Mouse (Mus musculus) erythroid progenitor cell, adult 5-6 weeks (primary cell): Measurements from ENCODE around the gene Stat4. TPM values are rescaled to one million over a fixed set of nuclear protein-coding genes. Genes with fewer than 3 reads are reported as not detected.

ENCODE experiments used
- ATAC-seq: replicated peaks from 2 replicates; pipeline ENCODE4 v1.8.0; 2016; ENCODE audit warnings: moderate number of reproducible peaks, mild to moderate bottlenecking, moderate TSS enrichment, inconsistent platforms; ENCODE audit not compliant: poor library complexity, low FRiP score, severe bottlenecking
- total RNA-seq, 2 experiments: library from RNA; stranded (forward) in 1 of 2; stranded (reverse) in 1 of 2; fragments of 150-400 nt in 1 of 2; fragments of 186-747, 209-891 nt in 1 of 2; gene quantifications; 2 replicates each; pipeline versions ENCODE4 v1.2.3 to v1.2.4; 2015 to 2017; ENCODE audit warnings: low replicate concordance in 2 of 2

The Stat4 gene
- total RNA-seq, 2 experiments from 2014 or later = 0.84 to 2.7 TPM

DNA sequence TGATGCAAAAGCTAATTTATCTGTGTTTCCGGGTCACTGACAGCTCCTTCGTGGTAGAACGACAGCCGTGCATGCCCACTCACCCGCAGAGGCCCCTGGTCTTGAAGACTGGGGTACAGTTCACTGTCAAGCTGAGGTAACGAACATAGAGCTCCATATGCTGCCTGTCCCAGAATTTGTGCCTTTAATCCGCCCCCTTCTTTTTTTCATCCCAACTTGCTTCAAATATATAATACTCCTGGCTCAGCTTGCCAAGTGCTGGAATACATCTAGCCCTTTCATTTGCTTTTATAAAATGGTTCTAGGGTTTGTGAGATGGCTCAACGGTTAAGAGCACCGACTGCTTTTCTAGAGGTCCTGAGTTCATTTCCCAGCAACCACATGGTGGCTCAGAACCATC is 153.6 kb downstream of the Stat4 start:
- no peak for ATAC-seq

DNA sequence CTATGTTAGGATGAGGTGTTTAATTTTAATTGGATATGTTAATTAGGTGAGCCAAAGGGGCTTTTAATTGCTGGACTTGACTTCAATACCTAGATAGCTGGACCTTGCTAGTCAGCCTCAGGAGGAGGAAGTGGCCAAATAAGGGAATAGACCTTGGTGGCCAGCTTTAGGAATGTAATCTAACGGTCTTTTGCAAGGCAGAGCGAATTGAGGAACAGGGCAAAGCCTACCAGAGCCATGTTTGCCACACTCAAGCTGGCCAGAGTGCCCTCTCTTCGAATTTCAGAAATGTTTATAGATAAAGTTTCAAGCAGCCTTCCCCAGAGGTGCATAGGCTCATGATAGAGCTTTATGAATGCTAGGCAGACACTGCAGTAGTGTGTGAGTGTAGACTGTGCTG is 154.5 kb downstream of the Stat4 start:
- ATAC-seq = no peak

DNA sequence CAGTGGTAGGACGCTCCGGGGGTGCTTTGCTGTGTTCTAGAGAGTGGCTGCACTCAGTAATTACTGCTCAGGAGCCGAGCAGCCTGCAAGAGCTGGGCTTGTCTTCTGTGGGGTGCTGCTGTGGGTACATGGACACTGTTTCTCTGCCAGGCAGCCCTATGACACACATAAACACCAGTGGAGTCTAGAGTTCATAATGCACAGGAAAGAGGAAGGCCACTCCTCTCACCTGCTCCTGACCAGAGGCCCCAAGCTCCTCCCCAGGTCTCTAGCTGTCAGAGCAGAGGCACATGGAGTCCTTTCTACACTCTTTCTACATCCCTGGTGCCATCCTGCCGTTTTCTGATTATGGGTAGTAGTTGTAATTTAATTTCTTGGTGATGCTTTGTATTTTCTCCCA is 155.2 kb downstream of the Stat4 start:
- no peak for ATAC-seq

DNA sequence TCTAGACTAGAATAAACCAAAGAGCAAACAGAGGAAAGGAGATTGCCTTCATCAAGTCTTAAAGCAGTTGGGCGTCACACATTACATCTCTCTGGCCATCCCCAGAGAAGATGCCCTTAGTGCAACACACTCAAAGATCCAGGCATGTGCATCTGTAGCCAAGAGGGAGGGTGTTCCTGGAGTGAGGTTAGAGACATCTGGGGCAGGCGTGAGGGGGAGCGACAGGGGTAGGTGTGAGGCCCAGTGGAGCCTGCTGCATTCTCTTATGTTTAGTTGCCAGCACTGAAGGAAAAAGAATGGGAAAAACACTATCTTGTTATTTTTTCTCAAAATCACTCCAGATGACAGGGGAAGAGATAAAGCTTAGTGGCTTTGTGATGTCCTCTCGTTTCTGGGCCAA is 156.2 kb downstream of the Stat4 start:
- ATAC-seq = no peak

DNA sequence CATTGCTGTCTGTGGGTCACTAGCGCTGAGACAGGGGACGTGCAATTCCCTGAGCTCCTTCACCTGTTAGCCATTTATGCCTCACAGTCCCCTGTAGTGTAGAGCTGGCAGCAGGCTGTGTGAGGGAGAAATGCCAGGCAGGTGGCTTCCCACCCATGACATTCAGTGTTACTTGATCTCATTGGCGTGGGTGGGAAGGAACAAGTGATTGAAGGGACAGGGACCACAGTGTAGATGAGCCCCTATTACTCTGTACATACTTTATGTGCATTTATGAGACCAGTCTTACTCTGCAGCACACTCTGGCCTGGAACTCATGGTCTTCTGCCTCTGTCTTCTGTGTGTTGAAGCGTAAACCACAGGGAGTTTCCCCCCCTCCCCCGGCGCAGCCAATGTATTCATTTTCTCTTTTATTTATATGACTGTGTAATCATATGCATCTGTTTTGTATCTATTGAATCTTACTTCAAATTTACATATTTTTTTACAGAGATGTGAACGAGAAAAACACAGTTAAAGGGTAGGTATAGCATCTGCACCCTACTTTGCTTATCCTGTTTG is 156.7 kb downstream of the Stat4 start:
- no peak for ATAC-seq

DNA sequence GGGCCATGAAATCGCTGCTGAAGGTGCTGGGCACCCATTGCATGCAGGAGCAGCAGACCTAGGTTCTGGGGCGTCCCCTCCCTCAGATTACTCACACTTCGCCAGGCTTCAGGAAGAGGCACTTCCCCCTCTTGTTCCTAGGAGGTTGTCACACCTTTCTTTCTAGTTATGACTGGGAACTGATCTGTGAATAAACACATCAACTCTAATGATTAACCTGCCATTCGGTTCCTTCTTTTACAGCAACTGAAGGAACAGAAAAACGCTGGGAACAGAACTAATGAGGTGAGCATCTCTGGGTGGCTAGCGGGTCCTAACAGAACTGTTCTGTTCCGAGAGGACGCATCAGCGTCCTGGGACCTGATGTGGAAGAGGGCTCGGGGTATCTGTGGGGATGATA is 158.0 kb downstream of the Stat4 start:
- no peak for ATAC-seq

DNA sequence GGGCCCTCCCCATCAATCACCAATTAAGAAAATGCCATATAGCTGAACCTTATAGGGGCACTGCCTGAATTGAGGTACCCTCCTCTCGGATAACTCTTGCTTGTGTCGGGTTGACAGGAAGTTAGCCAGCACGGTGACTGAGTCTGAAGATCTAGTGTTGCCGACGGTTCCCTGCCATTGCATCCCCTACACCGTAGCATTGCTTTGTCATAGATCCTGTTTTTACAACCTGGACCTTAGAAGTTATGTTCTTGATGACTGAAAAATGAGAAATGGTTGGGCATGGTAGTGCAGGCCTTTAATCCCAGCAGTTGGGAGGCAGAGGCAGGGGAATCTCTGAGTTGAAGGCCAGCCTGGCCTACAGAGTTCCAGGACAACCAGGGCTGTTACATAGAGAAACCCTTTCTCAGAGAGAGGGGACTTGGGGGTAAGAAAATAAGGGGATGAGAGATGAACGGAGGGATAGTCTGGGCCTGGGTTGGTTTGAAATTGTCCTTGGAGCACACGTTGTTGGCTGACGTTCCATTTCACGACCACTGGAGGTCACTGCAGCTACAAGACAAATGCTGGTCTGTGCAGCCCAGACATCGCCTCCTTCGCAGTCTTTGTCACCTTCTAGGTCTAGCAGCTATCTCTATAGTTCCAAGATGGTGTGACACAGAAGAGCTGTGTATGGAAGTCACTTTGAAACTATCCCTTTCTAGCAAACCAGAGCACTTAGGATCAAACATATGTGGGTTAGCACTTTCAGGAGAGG is 159.4 kb downstream of the Stat4 start:
- no peak for ATAC-seq

DNA sequence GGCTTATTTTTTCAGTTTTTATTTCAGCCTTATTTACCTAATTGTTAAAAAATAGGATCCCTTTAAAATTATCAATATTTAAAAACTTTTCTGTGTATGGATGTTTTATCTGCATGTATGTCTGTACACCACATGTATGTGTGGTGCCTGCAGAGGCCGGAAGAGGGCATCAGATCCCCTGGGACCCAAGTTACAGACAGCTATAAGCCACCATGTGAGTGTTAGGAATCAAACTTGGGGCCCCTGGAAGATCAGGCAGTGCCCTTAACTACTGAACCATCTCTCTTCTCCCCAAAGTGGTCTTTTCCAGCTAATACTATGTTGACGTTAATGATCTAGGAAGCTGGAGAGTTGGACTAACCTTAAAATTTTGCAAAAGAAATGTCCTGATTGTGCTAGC is 160.5 kb downstream of the Stat4 start:
- ATAC-seq = no peak

DNA sequence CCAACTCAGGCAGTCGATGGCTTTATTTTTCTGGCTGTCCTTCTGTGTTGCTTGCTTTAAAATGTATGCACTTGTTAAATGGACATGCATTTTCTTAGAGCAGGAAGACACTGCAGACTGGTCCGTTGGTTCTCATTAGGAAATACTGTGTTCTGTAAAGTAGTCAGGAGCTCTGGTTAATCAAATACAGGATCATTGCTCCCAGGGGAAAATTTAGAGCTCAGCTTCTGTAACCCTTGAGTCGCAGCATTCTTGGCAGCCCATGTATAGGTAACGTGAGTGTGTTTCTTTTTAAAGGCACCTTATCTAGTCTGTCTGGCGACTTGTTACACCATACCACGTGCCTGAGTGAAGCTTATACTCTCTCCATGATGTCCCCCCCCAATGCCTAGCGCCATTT is 161.2 kb downstream of the Stat4 start:
- ATAC-seq = no peak

DNA sequence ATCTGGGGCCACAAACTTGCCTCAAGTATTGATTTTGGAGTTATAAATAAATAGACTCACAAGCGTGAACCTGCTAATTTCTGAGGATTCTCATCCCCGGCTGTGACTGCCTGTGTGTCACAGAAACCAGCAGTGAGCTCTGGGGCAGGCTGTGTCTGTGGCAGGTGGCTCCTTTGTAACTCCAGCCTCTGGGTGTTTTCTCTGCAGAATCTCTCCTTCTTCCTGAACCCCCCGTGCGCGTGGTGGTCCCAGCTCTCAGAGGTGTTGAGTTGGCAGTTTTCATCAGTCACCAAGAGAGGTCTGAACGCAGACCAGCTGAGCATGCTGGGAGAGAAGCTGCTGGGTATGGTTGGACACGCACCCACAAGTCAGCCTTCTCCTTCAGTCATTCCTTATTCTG is 161.7 kb downstream of the Stat4 start:
- no peak for ATAC-seq

DNA sequence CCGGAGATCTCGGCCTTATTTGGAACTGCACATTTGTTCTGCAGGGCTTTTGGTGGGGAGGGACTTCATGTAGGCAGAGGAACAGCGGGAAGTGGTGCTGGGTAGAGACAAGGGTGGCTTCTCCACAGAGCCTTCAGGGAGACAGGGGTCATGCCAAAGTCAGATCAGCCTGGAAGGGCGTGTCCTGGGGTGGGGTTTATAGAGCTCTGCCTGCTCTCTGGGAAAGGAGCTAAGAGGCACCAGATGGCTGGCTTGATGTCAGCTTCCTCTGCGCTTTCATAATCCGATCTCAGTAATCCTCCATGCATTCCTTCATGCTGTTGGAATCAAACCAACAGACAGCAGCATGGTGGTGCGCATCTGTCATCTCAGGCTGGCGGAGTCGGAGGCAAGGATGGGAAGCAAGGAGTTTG is 163.0 kb downstream of the Stat4 start:
- peak; percentile 67 for ATAC-seq

DNA sequence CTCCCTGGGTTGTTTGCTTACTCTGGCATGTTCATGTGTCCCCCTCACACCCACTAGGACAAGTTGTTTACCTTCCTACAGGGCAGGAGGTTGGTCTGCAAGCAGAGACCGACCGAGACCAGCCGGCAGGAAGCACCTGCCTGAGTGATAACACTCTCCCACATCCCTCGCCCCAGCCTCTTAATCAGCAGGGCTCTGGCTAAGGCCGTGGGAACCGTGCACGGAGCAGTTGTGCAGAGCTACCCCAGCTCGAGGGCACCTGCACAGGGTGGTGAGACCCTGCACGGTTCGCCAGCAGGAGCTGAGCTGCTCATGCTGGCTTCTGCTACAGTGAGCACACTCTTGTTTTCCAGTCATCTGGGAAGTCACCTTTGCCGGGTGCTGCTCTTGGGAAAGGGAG is 163.7 kb downstream of the Stat4 start:
- ATAC-seq = no peak

DNA sequence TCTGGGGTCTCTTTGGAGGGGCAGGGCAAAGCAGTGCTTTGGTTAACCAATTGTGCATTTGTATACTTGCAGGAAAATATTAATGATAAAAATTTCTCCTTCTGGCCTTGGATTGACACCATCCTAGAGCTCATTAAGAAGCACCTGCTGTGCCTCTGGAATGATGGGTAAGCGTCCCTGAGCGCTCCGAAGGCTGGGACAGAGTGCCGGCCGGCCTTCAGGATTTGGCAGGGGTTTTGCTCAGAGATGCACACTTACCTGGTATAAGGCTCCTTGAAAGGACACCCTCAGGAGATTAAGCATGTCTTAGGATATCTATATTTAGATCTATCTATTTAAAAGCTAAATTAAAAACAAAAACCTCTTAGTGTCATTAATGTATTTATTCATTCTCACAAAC is 164.2 kb downstream of the Stat4 start:
- ATAC-seq = no peak

DNA sequence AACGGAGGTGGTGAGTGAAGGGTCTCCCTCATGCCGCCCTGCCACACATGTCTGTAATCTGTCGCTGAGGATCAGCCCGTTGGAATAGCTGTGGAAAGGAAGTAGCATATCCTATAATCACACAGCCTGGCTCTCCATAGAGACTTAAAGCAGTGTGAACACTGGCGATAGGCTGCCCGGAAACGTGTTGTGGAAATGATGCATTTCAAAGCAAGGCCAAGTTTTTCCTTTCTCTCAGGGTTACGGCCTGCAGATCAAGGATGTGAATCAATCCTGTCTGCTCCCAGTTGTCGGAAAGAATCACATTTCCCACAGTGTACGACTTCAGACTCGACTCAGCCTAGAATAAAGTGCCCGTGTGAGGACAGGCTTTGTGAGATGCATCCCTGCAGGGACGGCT is 165.4 kb downstream of the Stat4 start:
- no peak for ATAC-seq

DNA sequence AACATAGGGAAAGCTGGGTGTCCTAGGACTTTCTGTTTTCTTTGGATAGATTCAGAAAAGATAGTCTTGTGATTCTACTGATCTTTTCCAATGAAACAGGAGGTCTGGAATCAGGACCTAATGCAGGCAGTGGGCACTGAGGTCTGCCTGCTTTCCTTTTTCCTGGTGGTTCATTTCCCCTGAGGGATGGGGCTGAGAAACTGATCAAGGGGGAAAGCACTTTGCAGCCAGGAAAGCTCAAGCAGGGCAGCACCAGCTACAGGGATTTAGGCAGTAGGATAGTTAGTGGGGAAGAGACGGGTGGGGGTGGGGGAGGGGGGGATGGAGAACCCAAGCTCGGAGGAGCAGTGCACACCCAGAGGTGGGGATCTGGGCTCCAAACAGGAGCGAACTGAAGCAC is 166.0 kb downstream of the Stat4 start:
- no peak for ATAC-seq

DNA sequence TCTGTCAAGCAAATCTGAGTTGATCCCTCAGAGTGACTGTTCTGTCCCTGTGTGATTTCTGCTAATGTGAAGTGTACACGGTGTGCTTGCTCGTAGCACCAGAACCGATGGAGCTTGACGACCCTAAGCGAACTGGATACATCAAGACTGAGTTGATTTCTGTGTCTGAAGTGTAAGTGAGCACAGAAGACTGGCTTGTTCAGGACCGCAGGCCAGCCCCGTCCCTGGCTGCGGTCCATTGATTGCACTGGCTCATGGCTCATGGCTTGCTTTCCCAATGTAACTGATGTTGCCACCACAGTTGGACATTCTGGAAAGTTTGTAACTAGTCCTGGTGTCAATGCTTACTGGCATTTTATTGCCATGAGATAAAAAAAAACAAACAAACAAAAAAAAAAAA is 167.9 kb downstream of the Stat4 start:
- ATAC-seq = no peak

DNA sequence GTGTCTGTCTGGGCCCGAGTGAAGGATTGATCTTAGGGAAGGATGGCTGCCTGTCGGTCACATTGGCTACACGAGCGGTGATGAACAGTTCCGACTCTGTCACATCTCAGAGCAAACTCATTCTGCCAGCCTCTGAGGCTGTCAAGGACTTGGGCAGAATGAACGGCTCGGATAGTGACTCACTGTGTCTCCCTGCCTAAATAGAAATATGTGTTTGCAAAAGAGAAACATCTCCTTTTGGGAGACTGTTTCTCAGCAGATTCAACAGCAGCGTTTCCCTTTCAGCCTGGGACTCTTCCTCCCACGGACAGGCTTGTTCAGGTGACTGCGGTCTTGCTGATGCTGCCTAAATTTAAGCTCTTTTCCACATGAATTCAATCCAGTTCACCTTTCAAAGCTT is 169.4 kb downstream of the Stat4 start:
- ATAC-seq = no peak

Other genes with a start within 250 kb of the Stat4 start
- gene Myo1b, start 71.1 kb upstream of the Stat4 start, total RNA-seq (2015; ENCODE audit: low replicate concordance) = 7.2 TPM in 1 of 2 replicates, not detected in the other
- gene Myo1b, start 71.1 kb upstream of the Stat4 start, total RNA-seq (2017; ENCODE audit: low replicate concordance) = 2.6 TPM in 1 of 2 replicates, not detected in the other
- 89.0 and 111 TPM in 2 replicates for gene Stat1, start 132.3 kb downstream of the Stat4 start, total RNA-seq (2015; ENCODE audit: low replicate concordance)
- gene Stat1, start 132.3 kb downstream of the Stat4 start, total RNA-seq (2017; ENCODE audit: low replicate concordance) = 64.0 and 70.7 TPM in 2 replicates
- gene Gls, start 246.1 kb downstream of the Stat4 start, total RNA-seq (2015; ENCODE audit: low replicate concordance) = 82.2 and 129 TPM in 2 replicates
- 132 and 139 TPM in 2 replicates for gene Gls, start 246.1 kb downstream of the Stat4 start, total RNA-seq (2017; ENCODE audit: low replicate concordance)